Mouse (Mus musculus) liver, embryonic 11.5 days (tissue): Measurements from ENCODE around the gene Nek2. TPM values are rescaled to one million over a fixed set of nuclear protein-coding genes. Genes with fewer than 3 reads are reported as not detected.
A peak's percentile ranks its signal among the peaks of the same experiment; 100 is the strongest.

Experiments
- ATAC-seq: fragments of 200-750 bp; cut with Nextera tagmentation; replicated peaks from 2 replicates; pipeline ENCODE4 v1.8.0; 2017; ENCODE audit warnings: moderate number of reproducible peaks, mild to moderate bottlenecking, moderate TSS enrichment, moderate library complexity; ENCODE audit not compliant: low FRiP score
- DNase-seq: peaks from one replicate; pipeline ENCODE4 v3.0.0-alpha.2; 2017; ENCODE audit warnings: low spot score
- H3K27ac ChIP-seq: fragments of 300-500 bp; sonication (generic); 2 replicates; pipeline ENCODE4 v1.5.1; 2014; ENCODE audit warnings: mild to moderate bottlenecking, low read depth, low read length, control low read depth
- H3K27me3 ChIP-seq: fragments of 300-500 bp; sonication (generic); replicated peaks from 2 replicates; pipeline ENCODE4 v1.6.1; 2014; ENCODE audit warnings: low read length, mixed read lengths; ENCODE audit not compliant: control insufficient read depth, insufficient read depth
- H3K36me3 ChIP-seq: fragments of 300-500 bp; sonication (generic); 2 replicates; pipeline ENCODE4 v1.6.1; 2014; ENCODE audit warnings: mild to moderate bottlenecking, low read length, moderate library complexity, mixed read lengths; ENCODE audit not compliant: control insufficient read depth, insufficient read depth
- H3K4me1 ChIP-seq: fragments of 300-500 bp; sonication (generic); replicated peaks from 2 replicates; pipeline ENCODE4 v1.6.1; 2014; ENCODE audit warnings: low read length, mixed read lengths; ENCODE audit not compliant: control insufficient read depth, insufficient read depth
- H3K4me2 ChIP-seq: fragments of 300-500 bp; sonication (generic); 2 replicates; pipeline ENCODE4 v1.6.1; 2014; ENCODE audit warnings: mild to moderate bottlenecking, control low read depth, moderate library complexity
- H3K4me3 ChIP-seq: fragments of 300-500 bp; sonication (generic); 2 replicates; pipeline ENCODE4 v1.5.1; 2014; ENCODE audit warnings: low read depth, low read length, control low read depth
- H3K9ac ChIP-seq: fragments of 300-500 bp; sonication (generic); 2 replicates; pipeline ENCODE4 v1.6.1; 2014; ENCODE audit warnings: low read depth, low read length, control low read depth
- H3K9me3 ChIP-seq: fragments of 300-500 bp; sonication (generic); 2 replicates; pipeline ENCODE4 v1.6.1; 2016; ENCODE audit warnings: low read length, inconsistent platforms, mixed read lengths; ENCODE audit not compliant: control insufficient read depth
- WGBS: fragments of 180-500 bp; shearing (Covaris S2); extraction: QIAGEN DNeasy Blood & Tissue Kit; methylation state at CpG from one replicate; pipeline ENCODE4 v1.1.7; 2014; 5-methylcytosine and 5-hydroxymethylcytosine counted together
- polyA plus RNA-seq: library from polyadenylated mRNA; unstranded; fragments of >200 nt; fragmentation: Nextera tagmentation; extraction: Ambion mirVana; gene quantifications from 2 replicates; pipeline ENCODE4 v1.2.1, GENCODE M21; 2014

Nek2 gene
- polyA plus RNA-seq, 1 experiment from 2014 or later = 54.2 TPM

DNA sequence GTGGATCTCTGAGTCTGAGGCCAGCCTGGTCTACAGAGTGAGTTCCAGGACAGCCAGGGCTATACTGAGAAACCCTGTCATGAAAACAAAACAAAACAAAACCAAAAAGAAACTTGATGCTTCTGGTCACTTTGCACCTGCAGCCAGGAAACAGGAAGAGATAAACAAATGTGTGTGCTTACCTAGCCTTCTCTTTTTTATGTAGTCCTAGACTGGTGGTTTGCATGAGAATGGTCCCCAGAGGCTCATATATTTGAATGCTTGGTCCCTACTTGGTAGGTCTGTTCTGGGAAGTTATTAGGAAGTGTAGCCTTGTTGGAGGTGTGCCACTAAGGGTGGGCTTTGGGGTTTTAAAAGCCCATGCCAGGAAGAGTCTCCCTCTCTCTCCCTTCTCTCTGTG is 2.2 kb upstream of the Nek2 start:
- H3K9me3 ChIP-seq = no peaks in the 10 kb centered on the region
- no peak overlapping the region for H3K4me3 ChIP-seq

DNA sequence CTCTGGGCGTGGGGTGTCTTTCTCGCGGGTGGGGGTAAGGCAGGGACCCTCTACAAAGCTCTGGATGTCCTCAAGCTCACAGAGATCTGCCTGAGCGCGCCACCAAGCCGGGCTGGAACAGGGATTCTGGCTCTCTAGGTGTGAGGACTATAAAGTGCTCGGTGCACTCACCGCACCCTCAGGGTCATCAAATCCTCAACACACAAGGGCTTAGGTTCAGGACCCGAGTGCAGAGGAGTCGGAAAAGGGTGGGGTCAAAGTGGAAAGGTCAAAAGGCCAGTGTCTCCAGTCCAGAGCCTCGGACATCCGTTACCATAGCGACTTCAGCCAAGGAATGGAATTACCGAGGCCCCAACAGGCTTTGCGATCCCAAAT is 306 bp upstream of the Nek2 start:
- peak overlapping the region; percentile 92 for H3K4me3 ChIP-seq
- WGBS = 6% methylated on average over 15 of the region's 15 CpGs
- H3K9ac ChIP-seq = peak overlapping the region; percentile 44
- H3K27ac ChIP-seq = no peak overlapping the region
- peak overlapping the region; percentile 78 for H3K4me2 ChIP-seq
- peaks cover 9% of the 10 kb centered on the region; the same call in 1 of the 2 replicates for H3K4me1 ChIP-seq
- no peaks in the 10 kb centered on the region for H3K27me3 ChIP-seq
- 0 out of 2 replicates have a peak, but pooled peaks cover 4% of the 10 kb centered on the region for H3K36me3 ChIP-seq
- DNase-seq (no peak), ATAC-seq (peak; percentile 16; the same call in 1 of the 2 replicates)
- no peaks in the 10 kb centered on the region for H3K9me3 ChIP-seq

More for the DNA sequence above, 2.2 kb upstream of the Nek2 start:
- peaks cover 9% of the 10 kb centered on the region; the same call in 1 of the 2 replicates for H3K4me1 ChIP-seq
- H3K27ac ChIP-seq = no peak overlapping the region
- no peak overlapping the region for H3K9ac ChIP-seq
- H3K27me3 ChIP-seq = no peaks in the 10 kb centered on the region
- no peak overlapping the region for H3K4me2 ChIP-seq
- H3K36me3 ChIP-seq = 0 out of 2 replicates have a peak, but pooled peaks cover 4% of the 10 kb centered on the region
- DNase-seq (no peak), ATAC-seq (no peak)

DNA sequence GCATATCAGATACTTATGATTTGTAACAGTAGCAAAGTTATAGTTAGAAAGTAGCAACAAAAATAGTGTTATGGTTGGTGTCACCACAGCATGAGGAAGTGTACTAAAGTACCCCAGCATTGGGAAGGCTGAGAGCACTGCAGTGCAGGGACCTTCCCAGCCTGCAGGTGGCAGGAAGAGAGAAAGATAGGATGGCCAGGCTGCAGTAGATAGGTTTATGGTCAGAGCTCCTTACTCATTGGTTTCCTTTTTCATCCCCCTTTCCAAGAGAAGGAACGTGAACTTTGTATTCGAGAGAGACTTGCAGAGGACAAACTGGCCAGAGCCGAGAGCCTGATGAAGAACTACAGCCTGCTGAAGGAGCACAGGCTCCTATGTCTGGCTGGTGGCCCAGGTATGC is 7.9 kb downstream of the Nek2 start:
- ATAC-seq = no peak

DNA sequence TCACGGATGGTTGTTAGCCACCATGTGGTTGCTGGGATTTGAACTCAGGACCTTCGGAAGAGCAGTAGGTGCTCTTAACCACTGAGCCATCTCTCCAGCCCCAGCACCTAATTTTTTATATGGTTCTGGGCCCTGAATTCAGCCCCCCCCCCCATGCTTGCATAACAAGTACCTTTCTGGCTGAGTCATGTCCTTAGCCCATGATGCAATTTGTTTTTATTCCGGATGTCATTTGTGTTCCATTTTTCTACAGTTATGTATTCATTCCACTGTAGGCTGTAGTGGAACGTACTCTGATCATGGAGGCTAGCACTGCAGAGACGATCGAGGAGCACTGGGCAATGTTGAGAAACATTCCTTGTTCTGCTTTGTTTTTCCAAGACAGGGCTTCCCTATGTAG is 12.2 kb downstream of the Nek2 start:
- H3K9me3 ChIP-seq = no peaks in the 10 kb centered on the region
- WGBS = 91% methylated on average over 6 of the region's 6 CpGs
- ATAC-seq = no peak
- peaks cover 21% of the 10 kb centered on the region for H3K36me3 ChIP-seq
- no peak overlapping the region for H3K27ac ChIP-seq
- no peak for DNase-seq
- H3K9ac ChIP-seq = no peak overlapping the region
- H3K4me2 ChIP-seq = no peak overlapping the region
- no peak overlapping the region for H3K4me3 ChIP-seq
- no peaks in the 10 kb centered on the region for H3K27me3 ChIP-seq
- peaks cover 3% of the 10 kb centered on the region for H3K4me1 ChIP-seq

More for the DNA sequence above, 7.9 kb downstream of the Nek2 start:
- Histone ChIP-seq H3K4me2 (no peak overlapping the region), H3K4me3 (no peak overlapping the region), H3K27ac (no peak overlapping the region), H3K36me3 (peaks cover 36% of the 10 kb centered on the region), H3K27me3 (no peaks in the 10 kb centered on the region), H3K4me1 (no peaks in the 10 kb centered on the region), H3K9me3 (no peaks in the 10 kb centered on the region), H3K9ac (no peak overlapping the region)
- no peak for DNase-seq
- 74% methylated on average over 3 of the region's 3 CpGs for WGBS

DNA sequence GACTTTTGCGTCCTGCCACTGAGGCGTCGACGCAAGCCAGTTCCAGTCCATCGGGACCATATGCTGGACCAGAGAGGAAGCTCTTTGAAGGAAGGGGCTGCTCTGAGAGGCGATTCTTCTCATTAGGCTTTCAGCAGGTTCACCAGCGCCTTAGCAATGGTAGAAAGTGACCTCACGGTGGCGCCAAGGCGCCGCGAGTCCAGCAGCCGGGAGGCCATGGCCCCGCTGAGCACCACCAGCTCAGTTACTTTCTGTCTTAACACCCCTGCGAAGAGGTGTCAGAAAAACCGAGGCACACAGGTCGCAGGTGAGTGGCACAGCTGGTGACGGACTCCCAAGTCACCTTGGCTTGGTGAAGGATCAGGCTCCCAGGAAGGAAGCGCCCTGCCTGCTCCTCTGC is 13.6 kb downstream of the Nek2 start:
- Histone ChIP-seq H3K4me1 (peaks cover 15% of the 10 kb centered on the region), H3K36me3 (peaks cover 17% of the 10 kb centered on the region), H3K27me3 (no peaks in the 10 kb centered on the region), H3K9ac (0 out of 2 replicates have a peak overlapping the region, but pooled peaks have one; percentile 9), H3K9me3 (no peaks in the 10 kb centered on the region), H3K27ac (no peak overlapping the region), H3K4me3 (no peak overlapping the region), H3K4me2 (peak overlapping the region; percentile 42)
- DNase-seq (peak; percentile 77), ATAC-seq (peak; percentile 63)
- 11% methylated on average over 19 of the region's 19 CpGs for WGBS

DNA sequence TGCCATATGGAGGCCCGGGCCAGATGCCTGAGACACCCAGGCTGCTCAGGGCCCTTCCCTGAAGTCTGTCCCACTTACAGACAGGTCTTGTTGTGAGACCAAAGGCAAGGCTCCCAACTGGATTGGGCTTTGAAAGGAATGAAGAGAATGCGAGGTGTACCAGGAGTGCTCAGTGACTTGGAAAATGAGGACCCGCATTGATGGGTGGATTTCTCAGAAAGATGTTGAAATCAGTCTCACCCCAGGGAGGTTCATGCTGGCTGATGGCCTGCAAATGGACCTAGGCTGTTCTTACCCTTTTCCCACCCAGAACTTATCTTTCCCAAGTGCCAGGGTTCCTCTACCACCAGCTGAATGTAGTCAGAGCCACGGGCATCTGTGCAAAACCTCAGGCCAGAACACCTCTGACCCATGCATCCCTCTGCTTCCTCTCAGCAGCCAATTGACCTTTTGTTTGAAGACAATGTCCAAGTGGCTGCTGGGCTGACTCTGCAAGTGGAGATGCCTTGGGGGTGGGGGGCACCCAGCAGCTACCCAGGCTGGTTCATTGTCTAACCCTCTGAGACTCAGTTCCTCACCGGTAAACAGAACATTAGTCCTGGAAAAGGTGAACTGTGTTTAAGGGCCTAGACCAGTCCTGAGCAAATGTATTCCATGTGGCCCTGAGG is 15.2 kb downstream of the Nek2 start:
- no peak overlapping the region for H3K9ac ChIP-seq
- H3K9me3 ChIP-seq = no peaks in the 10 kb centered on the region
- peaks cover 24% of the 10 kb centered on the region for H3K4me1 ChIP-seq
- DNase-seq = no peak
- ATAC-seq = no peak
- 79% methylated on average over 5 of the region's 5 CpGs for WGBS
- H3K36me3 ChIP-seq = peaks cover 4% of the 10 kb centered on the region
- H3K4me2 ChIP-seq = no peak overlapping the region
- no peak overlapping the region for H3K4me3 ChIP-seq
- H3K27ac ChIP-seq = no peak overlapping the region
- H3K27me3 ChIP-seq = no peaks in the 10 kb centered on the region

DNA sequence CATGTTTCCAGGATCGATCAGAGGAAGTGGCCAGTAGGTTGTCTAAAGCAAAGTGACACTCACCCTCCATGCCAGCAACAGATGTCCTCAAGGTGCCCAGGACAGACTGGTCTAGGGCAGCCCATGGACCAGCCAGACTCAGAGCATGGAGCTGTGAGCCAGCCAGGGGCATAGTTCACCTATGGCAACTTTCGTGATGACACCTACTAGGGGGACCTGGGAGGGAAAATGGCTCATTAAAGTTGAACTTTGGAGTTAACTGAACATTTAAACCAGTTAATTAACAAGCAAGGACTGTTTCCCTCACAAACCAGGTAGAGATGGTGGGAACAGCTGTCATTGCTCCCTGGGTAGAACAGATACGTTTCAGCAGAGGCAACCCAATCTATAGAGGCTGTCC is 16.4 kb downstream of the Nek2 start:
- no peak overlapping the region for H3K9ac ChIP-seq
- ATAC-seq = no peak
- no peak overlapping the region for H3K4me2 ChIP-seq
- H3K36me3 ChIP-seq = no peaks in the 10 kb centered on the region
- peaks cover 24% of the 10 kb centered on the region for H3K4me1 ChIP-seq
- WGBS = 82% methylated on average over 3 of the region's 3 CpGs
- no peaks in the 10 kb centered on the region for H3K27me3 ChIP-seq
- H3K4me3 ChIP-seq = no peak overlapping the region
- H3K27ac ChIP-seq = no peak overlapping the region
- no peaks in the 10 kb centered on the region for H3K9me3 ChIP-seq
- no peak for DNase-seq

DNA sequence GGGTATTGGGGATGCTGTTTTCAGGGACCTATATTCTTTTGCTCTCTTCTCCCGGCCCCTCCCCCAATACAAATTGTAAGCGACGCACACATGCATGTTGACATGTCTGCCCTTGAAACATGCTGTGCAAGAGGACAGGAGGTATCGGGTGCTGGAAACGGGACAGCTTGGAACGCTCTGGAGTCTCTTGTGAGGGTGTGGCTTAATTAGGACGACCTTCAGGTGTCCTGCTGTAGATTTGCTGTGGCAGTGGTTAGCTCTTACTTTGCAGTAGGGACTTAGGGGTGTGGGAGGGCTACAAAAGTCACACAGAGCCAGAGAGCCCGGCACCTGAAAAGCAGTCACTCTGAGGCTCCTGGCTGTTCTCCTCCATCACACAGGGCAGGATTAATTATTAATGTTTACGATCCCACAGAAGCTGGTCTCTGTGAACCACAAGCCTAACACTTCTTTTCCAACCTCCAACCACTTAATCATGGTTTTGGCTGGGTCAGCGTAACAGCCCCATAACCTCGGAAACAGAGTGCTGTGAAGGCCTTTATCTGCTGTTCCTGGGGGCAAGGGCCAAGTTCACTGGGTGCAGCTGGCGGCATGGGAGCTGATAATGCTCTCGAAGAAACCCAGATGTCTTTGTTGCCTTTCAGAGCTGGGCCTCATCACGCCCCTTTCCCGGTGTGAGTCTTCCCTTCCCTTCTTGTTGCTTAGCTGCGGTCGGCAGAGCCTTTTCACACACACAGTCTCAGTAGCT is 17.9 kb downstream of the Nek2 start:
- H3K4me1 ChIP-seq = peaks cover 24% of the 10 kb centered on the region
- whole genome bisulfite sequencing = 37% methylated on average over 17 of the region's 17 CpGs
- peak; percentile 86 for ATAC-seq
- H3K36me3 ChIP-seq = no peaks in the 10 kb centered on the region
- DNase-seq = peak; percentile 70
- no peaks in the 10 kb centered on the region for H3K9me3 ChIP-seq
- no peak overlapping the region for H3K4me3 ChIP-seq
- H3K27me3 ChIP-seq = no peaks in the 10 kb centered on the region
- H3K4me2 ChIP-seq = peak overlapping the region; percentile 38
- peak overlapping the region; percentile 19; the same call in 1 of the 2 replicates for H3K27ac ChIP-seq
- H3K9ac ChIP-seq = 0 out of 2 replicates have a peak overlapping the region, but pooled peaks have one; percentile 3
